Mouse (Mus musculus) urinary bladder, postnatal 14 days (tissue): ENCODE measurements around the gene Zcchc17.

Source experiments
- DNase-seq: peaks from one replicate; pipeline ENCODE4 v3.0.0; 2021; ENCODE audit warnings: low spot score

Gene Zcchc17

GRCm38 (mm10) chr4:130359486-130360237 lies at the start of gene Zcchc17, which contains the start of gene Snrnp40:
Gene Zcchc17, minus strand, starts transcription at chr4:130359943.
Gene Snrnp40, plus strand, starts transcription at chr4:130360132.
- peak; percentile 99 for DNase-seq

GRCm38 (mm10) chr4:130391265-130391664 lies 31.5 kb upstream of the Zcchc17 start:
- no peak for DNase-seq

- no peak for DNase-seq
These were observed 30.2 kb upstream of the Zcchc17 start for GRCm38 (mm10) chr4:130389927-130390326.

- peak; percentile 15 for DNase-seq
These were observed 29.8 kb upstream of the Zcchc17 start for GRCm38 (mm10) chr4:130389496-130389895.

- DNase-seq, result no peak
These were observed 27.5 kb upstream of the Zcchc17 start for GRCm38 (mm10) chr4:130387256-130387655.

- DNase-seq, result no peak
These were observed 20.7 kb upstream of the Zcchc17 start for GRCm38 (mm10) chr4:130380418-130380817.

GRCm38 (mm10) chr4:130379181-130379580 lies 19.4 kb upstream of the Zcchc17 start:
- DNase-seq, result no peak

- no peak for DNase-seq
These were observed 17.8 kb upstream of the Zcchc17 start for GRCm38 (mm10) chr4:130377500-130377899.

GRCm38 (mm10) chr4:130376675-130377074 lies 16.9 kb upstream of the Zcchc17 start:
- no peak for DNase-seq

- DNase-seq, result no peak
These were observed 471 bp upstream of the Zcchc17 start for GRCm38 (mm10) chr4:130360238-130360590.

GRCm38 (mm10) chr4:130357946-130358345 lies 1.8 kb downstream of the Zcchc17 start:
- DNase-seq, result no peak

- no peak for DNase-seq
These were observed 7.2 kb downstream of the Zcchc17 start for GRCm38 (mm10) chr4:130352588-130352987.

- DNase-seq, result no peak
These were observed 8.9 kb downstream of the Zcchc17 start for GRCm38 (mm10) chr4:130350690-130351422.

- DNase-seq, result no peak
These were observed 10.1 kb downstream of the Zcchc17 start for GRCm38 (mm10) chr4:130349666-130350065.

GRCm38 (mm10) chr4:130341691-130342090 lies 18.1 kb downstream of the Zcchc17 start:
- DNase-seq, result peak; percentile 43

GRCm38 (mm10) chr4:130335867-130336266 lies 23.9 kb downstream of the Zcchc17 start:
- DNase-seq, result no peak

- no peak for DNase-seq
These were observed 32.4 kb downstream of the Zcchc17 start for GRCm38 (mm10) chr4:130327366-130327765.

- DNase-seq, result no peak
These were observed 34.3 kb downstream of the Zcchc17 start for GRCm38 (mm10) chr4:130325446-130325845.

- DNase-seq, result no peak
These were observed 36.1 kb downstream of the Zcchc17 start for GRCm38 (mm10) chr4:130323607-130324006.

- no peak for DNase-seq
These were observed 36.6 kb downstream of the Zcchc17 start for GRCm38 (mm10) chr4:130323165-130323564.

GRCm38 (mm10) chr4:130322567-130322966 lies 37.2 kb downstream of the Zcchc17 start:
- no peak for DNase-seq

- DNase-seq, result no peak
These were observed 38.1 kb downstream of the Zcchc17 start for GRCm38 (mm10) chr4:130321640-130322039.

GRCm38 (mm10) chr4:130319564-130319963 lies 40.2 kb downstream of the Zcchc17 start:
- no peak for DNase-seq
